Mouse (Mus musculus) induced T-regulatory cell, adult 2 months (primary cell): ENCODE measurements around the gene Arhgef3.
A peak's percentile ranks its signal among the peaks of the same experiment; 100 is the strongest.

Source experiments
- DNase-seq: peaks from one replicate; pipeline ENCODE4 v3.0.0-alpha.2; 2012; ENCODE audit warnings: low read depth

The Arhgef3 gene

DNA sequence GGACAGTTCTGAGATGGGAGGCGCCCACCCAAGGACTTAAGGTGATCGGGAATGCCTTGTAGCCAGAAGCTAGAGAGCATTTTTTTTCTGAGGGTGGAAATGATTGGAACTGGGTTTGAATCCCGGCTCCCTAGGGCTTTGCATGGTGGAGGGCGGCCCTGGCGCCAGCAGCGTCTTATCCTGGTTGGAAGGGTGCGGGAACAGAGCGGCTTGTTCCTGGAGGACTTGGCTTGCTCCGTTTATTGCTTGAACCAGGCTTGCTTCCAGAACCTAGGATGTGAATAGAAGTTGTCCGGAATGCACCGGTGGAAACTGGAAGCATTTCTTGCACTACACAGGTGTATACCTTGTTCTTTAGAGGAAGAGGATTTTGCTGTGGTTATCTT, 569 bp downstream of the Arhgef3 start:
- no peak for DNase-seq

DNA sequence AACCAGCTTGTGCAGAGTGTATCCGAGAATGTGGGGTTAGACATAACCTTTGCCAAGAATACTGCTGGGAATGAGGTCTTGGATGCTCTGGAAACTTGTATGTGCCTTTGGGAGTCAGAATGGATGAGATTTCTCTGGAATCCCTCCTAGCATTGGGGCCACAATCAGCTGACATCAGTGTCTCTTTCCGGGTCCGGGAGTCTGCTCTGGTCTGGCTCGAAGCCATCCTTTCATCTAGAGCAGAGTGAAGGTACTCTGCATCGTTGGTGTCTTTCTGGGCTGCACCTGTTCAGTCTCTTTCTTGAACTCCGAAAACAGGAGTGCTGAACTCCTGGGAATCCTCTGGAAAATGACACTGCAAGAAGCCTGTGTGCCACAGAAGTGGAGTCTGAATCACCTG, 1.3 kb downstream of the Arhgef3 start:
- DNase-seq = no peak

DNA sequence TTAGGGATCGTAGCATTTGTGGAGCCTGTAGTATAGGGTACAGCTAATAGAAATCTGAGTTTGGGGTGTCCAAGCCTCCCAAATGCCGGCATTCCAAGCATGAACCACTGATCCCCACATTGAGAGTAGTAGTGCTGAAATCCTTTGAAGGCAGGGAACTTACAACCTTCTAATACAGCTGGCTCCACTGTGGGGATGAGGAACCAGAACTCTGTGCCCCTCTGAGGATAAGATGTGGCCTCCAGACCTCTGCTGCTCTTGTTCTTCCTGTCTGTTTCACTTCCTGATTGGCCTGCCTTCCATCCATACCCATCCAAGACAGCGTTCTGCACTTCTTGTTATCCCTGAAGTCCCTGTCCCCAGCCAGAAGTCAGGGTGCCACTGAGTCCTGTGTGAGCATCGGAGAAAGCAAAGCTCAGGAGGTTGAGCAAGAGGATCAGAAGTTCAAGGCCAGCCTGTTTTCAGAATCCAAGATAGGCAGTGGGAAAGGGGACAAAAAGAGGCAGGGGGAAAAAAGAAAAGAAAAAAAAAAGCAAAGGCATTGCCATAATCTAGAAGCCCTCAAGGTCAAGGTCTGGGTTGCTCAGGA, 2.0 kb downstream of the Arhgef3 start:
- DNase-seq = no peak

DNA sequence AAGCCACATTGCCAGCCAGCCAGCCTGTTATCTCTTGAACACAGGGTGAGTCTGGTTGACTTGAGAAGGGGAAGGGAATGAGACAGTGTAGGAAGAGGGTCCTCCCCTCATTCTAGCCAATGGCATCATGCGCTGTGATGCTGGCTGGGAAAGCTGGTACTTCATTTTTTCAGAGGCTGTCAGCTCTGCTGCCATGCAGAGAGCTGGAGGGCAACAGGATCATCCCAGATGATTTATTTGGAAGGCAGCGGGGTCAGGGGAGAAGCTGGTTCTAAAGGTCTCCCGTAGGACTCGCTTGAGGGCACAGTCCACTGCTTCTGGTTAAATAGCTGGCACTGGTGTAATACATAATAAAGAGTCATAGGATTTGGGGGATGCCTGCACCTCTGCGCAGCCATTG, 3.8 kb downstream of the Arhgef3 start:
- no peak for DNase-seq

DNA sequence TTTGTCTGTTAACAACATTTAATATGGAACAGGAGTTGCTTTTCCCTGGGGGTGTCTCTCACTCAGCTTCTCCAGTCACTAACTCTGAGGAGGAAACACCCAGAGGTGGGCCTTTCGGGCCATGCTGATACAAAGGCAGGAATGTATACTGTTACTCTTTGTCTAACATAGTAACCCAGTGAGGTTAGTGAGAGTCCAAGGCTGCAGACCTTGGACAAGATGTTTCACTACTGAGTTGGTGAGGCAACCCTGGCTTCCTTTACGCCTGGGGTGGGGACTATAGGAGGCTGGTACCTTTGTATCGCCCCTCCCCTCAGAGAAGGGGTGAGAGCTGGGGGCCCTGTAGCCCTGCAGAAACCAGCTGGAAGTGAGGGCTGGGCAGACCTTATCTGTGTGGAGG, 7.9 kb downstream of the Arhgef3 start:
- no peak for DNase-seq

DNA sequence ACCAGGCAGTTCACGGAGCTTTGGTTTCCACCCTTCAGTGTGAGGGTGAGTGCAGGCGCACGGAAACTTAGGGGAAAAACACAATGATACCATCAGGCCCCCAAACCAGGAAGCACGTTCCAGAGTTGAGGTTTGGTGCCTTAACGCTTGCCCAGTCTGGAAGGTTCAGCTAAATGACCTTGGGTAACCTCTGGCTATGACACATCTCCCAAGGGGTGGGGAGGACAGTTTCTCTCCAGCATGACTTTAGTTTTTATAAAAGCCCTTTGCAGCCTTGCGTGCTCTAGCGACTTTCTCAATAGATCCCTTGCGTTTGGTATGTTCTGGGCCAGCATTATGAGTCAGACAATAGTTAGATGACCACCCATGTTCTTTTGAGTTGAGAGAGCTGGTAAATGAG, 8.8 kb downstream of the Arhgef3 start:
- peak; percentile 50 for DNase-seq

DNA sequence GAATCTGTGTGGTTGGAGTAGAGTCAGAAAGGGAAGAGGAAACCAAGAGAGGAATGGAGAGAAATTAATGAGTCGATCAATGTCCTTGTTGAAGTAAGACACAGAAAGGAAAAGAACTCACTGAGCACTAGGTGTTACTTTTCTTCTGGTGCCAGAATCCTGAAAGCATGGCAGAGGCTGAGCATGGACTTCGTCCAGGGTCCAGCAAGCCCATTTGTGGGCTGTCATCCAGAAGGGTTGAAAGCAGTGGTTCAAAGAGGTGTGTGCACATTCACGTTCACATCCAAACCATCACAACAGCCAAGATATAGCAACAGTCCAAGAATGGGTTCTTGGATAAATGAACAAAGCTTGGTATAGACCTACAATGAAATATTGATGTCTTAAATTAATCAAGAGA, 15.3 kb downstream of the Arhgef3 start:
- no peak for DNase-seq

DNA sequence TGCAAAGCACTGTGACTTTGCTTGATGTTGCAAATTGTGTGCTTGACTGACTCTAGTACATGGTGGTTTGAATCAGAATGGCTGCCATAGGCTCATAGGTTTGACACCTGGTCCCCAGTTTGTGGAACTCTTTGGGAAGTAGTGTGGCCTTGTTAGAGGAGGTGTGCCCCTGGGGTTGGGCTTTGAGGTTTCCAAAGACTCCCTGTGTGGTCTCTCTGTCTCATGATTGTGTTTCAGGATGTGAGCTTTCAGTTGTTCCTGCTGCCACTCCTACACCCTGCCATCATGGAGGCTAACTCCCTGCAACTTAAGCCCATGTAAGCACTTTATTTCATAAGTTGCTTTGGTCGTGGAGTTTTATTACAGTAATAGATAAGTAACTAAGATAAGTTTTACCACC, 16.0 kb downstream of the Arhgef3 start:
- DNase-seq = no peak

DNA sequence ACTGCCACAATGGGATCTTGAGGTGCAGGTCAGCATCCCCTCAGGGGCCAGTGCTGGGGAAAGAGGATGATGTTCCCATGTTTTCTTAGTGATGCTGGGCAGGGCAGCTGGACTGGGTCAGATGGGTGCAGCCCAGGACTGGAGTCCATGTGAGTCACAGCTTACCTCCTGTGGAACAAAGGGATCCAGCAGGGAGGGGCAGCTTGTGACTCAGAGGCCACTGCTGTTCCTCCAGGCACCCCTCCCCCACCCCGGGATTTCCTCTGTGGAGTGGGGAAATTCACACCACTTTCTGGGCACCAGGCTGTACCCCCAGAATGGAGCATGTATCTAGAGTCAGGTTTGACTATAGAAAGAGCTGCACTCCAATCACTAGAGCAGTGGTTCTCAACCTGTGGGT, 16.8 kb downstream of the Arhgef3 start:
- no peak for DNase-seq

DNA sequence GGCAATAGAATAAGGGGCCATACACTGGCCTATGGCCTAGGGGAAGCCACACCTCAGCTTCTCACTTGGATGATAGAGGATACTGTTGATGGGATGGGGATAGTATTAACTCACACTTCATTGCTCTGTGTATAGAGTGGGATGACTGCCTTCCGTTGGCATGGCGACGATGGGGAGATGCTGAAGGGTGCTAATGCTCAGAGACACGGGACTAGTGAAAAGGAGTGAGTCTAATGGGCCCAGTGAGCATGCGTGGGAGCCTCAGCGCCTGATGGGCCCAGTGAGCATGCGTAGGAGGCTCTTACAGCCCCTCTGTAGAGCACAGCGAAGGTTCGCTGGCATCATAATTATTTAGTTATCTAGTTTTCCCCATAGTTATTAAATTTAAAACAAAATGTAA, 24.2 kb downstream of the Arhgef3 start:
- DNase-seq = no peak

DNA sequence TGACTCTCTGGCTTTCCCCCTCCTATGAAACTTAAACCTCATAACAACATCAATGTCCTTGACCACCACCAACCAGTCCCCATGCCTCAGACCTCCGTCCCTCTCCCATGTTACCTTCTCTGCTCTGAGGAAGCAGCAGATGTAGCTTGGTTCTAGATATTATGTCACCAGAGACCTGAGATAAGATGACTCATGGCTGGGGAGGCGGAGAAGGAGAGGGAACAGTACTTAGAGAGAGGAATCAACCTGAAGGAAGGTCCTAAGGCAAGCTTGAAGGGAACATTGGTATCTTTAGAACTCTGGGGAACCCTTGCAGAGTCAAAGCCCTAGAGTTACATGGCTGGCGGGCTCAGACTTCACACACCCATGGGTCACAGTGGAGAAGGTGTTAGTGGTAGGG, 25.3 kb downstream of the Arhgef3 start:
- no peak for DNase-seq

DNA sequence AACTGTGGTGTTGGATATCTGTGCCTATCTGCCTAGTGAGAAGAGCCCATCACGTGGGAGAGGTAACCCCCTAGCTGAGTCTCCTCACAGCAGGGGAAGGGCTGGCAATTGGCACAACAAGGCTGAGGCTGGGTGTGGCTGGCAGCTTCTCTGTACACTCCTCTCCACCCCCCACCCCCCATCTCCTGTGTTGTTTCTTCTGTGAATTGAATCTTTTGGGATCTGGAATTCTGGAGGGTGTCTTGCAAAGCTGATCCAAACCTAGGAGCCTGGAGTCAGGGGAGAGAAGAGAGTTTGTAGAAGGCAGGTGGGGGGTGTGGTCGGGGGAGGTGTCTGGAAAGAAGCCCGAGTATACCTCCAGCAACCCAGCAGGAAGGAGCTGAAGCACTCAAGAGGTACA, 26.8 kb downstream of the Arhgef3 start:
- no peak for DNase-seq

DNA sequence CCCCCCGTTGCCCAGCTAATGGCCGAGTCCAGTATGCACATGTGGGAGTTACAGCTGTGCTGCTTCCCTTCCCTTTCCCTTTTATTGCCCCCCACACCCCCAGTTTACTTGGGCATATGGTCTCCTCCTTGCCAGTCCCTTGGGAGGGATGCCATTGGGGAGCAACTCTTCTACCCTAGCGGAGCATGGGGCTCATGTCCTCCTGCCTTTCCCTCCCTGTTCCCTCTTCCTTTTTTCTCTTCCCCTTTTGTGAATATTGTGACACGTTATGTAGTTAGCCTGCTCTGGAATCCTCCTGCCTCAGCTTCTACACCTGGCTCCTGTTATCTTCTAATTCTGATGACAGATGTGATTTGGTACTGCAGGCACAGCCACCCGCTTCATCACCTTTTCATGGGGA, 28.0 kb downstream of the Arhgef3 start:
- no peak for DNase-seq

DNA sequence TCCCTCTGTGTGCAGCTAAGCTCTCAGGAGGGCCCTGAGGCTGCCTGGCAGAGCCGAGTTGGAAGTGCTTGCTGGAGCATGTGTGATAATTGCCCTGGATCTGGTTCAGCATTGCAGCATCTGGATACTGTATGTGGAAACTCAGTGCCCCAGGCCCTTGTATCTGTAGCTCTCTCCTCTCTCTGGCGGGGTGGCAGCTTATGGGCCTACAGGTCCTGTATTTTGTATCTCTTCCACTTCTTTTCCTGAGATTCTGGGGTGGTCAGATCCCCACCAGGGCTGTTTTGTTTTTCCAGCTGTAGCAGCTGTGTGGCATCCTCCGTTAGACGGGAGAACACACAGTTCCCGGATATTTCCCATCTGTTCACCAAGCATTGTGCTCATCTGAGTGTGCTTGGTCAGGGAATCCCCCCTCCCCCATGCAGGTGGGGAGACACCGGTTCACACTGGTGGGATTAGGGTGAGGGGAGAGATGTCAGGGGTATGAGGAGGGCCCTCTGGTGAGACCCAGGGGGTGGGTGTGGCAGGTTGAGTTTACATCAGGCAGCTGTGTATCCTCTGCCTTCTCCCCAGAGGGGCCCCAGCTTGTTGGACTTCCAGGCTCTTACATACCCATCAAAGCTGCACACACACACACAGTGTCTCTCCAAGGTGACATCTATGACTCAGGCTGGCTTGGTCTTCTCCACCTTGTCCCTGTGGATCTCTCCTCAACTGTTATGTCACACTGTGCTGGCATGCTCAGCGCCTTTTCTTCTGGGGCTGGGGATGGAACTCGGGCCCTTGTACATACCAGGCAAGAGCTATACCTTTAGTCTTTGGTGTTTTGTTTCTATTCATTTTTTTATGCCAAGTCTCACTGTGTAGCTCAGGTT, 30.7 kb downstream of the Arhgef3 start:
- DNase-seq = no peak

DNA sequence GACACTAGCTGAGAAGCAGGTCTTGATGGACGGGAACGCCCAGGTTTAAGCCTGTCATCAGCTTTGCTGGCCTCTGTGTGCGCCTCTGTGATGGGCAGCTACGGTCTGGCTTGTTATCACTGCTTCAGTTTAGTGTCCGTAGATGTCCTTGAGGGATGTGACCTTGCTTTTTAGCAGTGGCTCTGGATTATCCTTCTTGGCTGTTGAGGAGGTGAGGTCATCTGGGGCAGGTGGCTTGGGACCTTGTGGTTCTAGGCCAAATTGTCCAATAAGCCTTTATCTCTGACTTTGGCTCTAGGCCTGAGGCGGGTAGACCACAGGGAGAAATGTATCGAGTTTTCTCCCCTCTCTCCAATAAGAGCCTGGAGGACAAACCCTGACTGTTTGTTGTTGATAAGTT, 33.0 kb downstream of the Arhgef3 start:
- DNase-seq = no peak

DNA sequence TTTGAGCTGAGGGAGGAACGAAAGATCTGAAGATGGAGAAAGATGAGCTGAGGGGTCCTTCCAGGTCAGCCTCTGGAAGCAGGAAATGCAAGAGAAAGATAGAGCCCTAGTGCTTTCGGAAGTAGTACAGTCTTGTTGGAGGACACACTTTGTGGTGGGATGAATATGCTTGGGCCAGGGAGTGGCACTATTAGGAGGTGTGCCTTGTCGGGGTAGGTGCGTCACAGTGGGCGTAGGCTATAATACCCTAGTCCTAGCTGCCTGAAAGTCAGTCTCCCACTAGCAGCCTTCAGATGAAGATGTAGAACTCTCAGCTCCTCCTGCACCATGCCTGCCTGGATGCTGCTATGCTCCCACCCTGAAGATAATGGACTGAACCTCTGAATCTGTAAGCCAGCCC, 34.7 kb downstream of the Arhgef3 start:
- no peak for DNase-seq

DNA sequence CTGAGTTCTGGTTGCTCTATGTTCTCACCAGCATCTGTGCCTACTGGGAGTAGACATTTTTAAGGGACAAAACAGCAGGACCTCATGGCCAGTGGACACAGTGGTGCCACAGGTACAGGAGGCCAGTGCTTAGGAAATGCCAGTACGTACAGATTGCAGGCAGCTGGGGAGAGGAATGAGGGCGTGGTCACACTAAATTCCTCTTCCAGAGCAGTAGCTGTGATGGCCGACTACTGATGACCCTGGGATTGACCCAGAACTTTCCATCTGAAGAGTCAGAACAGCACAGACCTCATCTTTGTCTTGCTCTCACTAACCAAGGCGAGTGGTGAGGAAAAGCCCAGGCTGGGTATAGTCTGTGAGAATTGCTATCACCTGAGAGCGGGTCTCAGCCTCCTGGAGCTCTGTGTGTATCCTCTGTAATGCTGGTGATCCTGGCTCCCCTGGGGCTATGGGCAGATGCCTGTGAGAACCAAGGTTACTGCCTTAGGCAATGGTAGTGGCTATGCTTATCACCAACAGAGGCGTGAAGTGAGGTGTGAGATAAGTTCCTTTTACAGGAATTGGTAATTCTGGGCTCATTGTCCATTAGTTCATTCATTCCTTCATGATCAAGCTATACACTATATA, 35.4 kb downstream of the Arhgef3 start:
- no peak for DNase-seq

DNA sequence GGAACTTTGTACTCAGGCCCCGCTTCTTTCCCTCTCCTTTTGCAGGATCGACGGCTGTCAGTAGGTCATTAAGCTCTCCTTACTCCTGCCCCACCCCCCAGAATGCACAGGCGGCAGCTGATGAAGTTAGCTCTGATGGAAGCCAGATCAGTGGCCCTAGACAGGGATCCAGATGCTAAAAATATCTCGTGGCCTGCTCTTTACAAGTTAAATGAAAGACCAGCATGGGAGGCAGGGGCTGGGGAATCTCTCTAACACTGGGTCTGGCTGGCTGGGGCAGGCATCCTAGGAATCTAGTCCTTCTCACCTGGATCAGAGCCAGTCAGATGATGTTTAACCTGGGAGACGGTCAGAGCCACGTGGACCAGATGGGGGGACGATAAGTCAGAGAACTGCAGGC, 36.7 kb downstream of the Arhgef3 start:
- no peak for DNase-seq

DNA sequence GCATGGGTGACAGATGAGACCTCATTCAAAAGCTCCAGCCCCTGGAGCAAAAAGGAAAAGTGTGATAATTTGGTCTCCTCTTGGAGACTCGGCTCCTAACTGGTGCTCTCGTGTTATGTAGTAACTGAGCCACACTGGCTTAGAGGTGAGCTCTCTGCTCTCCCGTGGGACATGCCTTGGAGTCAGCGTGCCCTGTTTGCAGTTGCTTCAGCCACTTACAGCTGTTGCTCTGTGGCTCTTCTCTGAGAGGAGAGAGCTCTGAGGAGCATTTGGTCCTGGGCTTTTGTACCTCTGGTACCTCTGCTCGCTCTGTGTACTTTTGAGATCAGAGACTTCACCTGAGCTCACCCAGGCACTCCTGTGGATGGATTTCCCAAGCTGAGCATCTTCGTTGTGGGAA, 40.4 kb downstream of the Arhgef3 start:
- DNase-seq = no peak

DNA sequence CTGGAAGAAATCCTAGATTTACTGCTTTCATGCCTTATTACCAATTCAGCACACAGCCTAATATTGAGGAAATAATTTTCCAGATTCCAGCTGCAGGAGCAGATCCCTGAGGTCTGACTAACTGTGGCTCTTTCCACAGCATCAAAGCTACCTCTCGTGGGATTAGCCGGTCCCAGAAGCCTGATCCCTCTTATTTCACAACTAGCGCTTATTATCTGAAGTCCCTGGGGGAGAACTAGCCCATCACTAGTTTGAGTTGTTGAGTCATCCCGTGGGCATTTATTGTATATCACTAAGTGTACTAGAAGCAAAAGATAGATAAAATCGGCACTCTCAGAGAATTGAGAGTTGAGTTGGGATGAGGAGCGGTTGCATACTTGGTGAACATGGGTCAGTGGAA, 41.3 kb downstream of the Arhgef3 start:
- no peak for DNase-seq

DNA sequence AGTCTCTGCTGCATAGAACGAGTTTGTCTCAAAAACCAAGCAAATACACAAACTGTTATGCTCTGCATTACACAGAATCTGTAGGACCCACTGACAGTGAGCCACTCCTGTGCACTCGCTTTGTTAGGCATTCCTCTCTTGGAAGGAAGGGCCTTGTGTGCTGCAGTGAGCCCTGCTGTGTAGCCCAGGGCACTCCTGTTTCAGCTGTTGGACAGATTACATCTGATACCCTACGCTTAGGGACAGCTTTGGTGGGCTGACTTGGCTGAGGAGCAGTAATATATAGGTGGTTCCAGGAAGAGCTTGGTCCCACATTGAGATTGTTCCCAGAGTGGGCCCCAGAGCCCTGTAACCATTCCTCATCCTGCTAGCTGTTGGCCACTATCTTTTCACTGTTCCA, 43.4 kb downstream of the Arhgef3 start:
- DNase-seq = no peak

DNA sequence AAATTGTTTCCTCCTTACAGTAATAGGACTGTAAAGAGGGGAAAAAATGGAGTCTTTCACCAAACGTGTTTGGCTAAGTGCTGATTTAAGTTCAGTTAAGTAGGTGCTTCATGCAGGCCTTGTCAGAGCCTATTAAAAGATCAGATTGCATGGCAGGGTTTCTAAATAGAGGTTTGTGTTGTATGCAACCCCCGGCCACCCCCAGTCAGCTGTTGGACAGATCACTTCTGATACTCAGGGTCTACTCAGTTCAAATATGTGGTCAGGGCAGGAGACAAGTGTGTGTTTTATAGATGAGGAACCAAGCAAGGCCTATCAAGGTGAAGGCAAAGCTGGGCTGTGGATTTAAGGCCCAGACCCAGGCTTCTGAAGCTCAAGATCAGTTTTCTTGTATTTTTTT, 44.1 kb downstream of the Arhgef3 start:
- no peak for DNase-seq

DNA sequence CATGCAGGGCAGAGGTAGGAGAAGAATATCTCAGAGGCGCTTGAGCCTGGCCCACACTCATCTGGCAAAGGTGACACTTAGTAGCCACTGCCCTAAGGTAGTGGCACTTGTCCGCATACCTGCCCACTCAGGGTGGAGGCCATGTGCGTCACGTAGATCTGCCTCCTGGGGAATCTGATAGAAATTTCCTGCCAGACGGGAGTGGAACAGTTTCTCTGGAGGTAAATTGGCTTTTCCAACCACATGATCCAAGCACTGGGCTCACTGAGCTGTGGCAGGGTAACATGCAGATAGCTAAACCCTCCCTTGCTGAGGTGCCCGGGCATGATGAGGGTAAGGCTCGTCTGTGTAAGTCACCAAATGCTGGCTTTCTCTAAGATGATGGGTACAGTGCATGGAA, 46.1 kb downstream of the Arhgef3 start:
- DNase-seq = no peak

DNA sequence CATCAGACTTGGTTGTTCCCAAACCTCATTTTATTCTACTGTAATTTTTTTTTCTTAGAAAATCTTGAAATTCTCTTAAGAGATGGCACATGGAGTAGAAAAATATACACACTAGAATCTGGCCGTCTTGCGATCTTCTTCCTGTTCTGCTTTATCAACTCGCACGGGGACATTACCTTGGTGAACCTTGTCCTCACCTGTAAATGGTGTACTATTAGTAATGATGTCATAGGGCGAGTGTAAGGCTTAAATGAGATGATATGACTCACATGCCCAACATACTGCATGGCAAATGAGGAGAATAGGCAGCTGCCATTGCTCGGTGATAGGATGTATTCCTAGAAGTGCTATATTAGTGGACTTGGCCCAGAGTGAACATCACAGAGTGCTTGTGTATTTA, 49.9 kb downstream of the Arhgef3 start:
- no peak for DNase-seq
